Mouse (Mus musculus): ENCODE results near the gene Syngr4. TPM values are rescaled to one million over a fixed set of nuclear protein-coding genes. Genes with fewer than 3 reads are reported as not detected.
"Not testable (repeated sequence)": the region's sequence is repeated elsewhere in the genome, so short reads cannot be mapped to it uniquely, and the experiment has no call there.

Syngr4 gene
- polyA plus RNA-seq, 1 experiment: 0.23 TPM

DNA sequence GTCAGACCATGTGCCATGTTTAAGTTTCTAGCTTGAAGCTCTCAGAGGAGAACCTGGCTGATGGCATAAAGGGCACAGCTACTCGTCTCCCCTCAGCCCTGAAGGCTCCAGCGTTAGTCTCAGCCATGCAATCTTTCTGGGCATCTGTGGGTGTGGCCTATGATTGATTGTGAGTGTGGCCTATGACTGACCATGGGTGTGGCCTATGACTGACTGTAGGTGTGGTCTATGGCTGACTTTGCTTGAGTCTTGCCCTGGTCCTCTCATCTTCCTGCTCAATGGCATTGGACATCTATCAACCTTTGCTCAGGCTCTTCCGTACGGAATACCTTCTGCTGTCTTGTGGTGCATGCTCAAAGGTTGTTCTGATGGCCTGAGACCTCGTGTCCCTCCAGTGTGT is 5.0 kb upstream of the Syngr4 start:
- no peak overlapping the region for H3K4me2 ChIP-seq (ENCODE audit: low read depth)
- no peak overlapping the region for H3K4me3 ChIP-seq
- no peaks in the 10 kb centered on the region for H3K27me3 ChIP-seq (ENCODE audit: control insufficient read depth, insufficient read depth, insufficient read length)
- no peaks in the 10 kb centered on the region for H3K79me2 ChIP-seq (ENCODE audit: control insufficient read depth, insufficient read depth)
- no peak for TF ChIP-seq USF1 (IDR thresholded peaks at IDR 0.05; ENCODE audit: low read depth)
- TF ChIP-seq TCF3 (IDR thresholded peaks at IDR 0.05; ENCODE audit: insufficient read length, low read depth): no peak
- TF ChIP-seq MYOG (IDR thresholded peaks at IDR 0.05; ENCODE audit: control insufficient read depth in 1 of 3, insufficient read depth in 1 of 3, insufficient read length in 2 of 3, low read depth in 2 of 3): no peak
- TF ChIP-seq MYOD1 (IDR thresholded peaks at IDR 0.05; ENCODE audit: control insufficient read depth in 1 of 3, insufficient read length in 2 of 3, low read depth in 2 of 3): no peak
- no peak for TF ChIP-seq TCF12 (IDR thresholded peaks at IDR 0.05; ENCODE audit: insufficient read depth, poor library complexity, severe bottlenecking)
- no peak for TF ChIP-seq MAX (IDR thresholded peaks at IDR 0.05; ENCODE audit: low read depth)
- no peak for TF ChIP-seq POLR2AphosphoS2 (IDR thresholded peaks at IDR 0.05; ENCODE audit: insufficient read length, low read depth)
- TF ChIP-seq POLR2A (IDR thresholded peaks at IDR 0.05; ENCODE audit: insufficient read length, low read depth): no peak
- no peak for TF ChIP-seq SRF (IDR thresholded peaks at IDR 0.05; ENCODE audit: control insufficient read depth, insufficient read length, low read depth)
- H3K36me3 ChIP-seq (ENCODE audit: control insufficient read depth, insufficient read depth): no peaks in the 10 kb centered on the region
- H3ac ChIP-seq (ENCODE audit: control insufficient read depth, insufficient read length): no peak overlapping the region

DNA sequence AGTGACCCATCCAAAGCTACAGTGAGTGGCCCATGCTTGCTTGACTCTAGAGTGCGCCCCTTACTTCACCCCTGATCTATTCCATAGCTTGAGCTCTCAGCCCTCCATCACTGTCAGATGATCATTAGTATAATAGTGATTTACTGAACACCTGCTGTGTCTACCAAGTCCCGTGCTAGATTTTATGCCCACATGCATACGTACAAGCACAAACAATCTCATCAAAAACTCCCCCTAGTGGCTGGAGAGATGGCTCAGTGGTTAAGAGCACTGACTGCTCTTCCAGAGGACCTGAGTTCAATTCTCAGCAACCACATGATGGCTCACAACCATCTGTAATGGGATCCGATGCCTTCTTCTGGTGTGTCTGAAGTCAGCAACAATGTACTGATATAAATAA is 1.6 kb upstream of the Syngr4 start:
- not testable (repeated sequence) for H3ac ChIP-seq (ENCODE audit: control insufficient read depth, insufficient read length); H3K36me3 ChIP-seq (ENCODE audit: control insufficient read depth, insufficient read depth); H3K79me2 ChIP-seq (ENCODE audit: control insufficient read depth, insufficient read depth); H3K27me3 ChIP-seq (ENCODE audit: control insufficient read depth, insufficient read depth, insufficient read length)
- Histone ChIP-seq H3K4me2 (ENCODE audit: low read depth) (peak overlapping the region; percentile 95), H3K4me3 (peak overlapping the region; percentile 66)

- no peak for TF ChIP-seq POLR2AphosphoS2 (IDR thresholded peaks at IDR 0.05; ENCODE audit: insufficient read length, low read depth)
- TF ChIP-seq MYOD1 (IDR thresholded peaks at IDR 0.05; ENCODE audit: control insufficient read depth in 1 of 3, insufficient read length in 2 of 3, low read depth in 2 of 3): no peak
- peak; percentile 37 for TF ChIP-seq POLR2A (IDR thresholded peaks at IDR 0.05; ENCODE audit: insufficient read length, low read depth)
- peak in 1 of 3 experiments; percentile 19 for TF ChIP-seq MYOG (IDR thresholded peaks at IDR 0.05; ENCODE audit: control insufficient read depth in 1 of 3, insufficient read depth in 1 of 3, insufficient read length in 2 of 3, low read depth in 2 of 3)
- no peak for TF ChIP-seq CEBPB (IDR thresholded peaks at IDR 0.05; ENCODE audit: insufficient read depth, poor library complexity, severe bottlenecking)
- no peak for TF ChIP-seq E2F4 (IDR thresholded peaks at IDR 0.05; ENCODE audit: insufficient read depth)
- TF ChIP-seq TCF12 (IDR thresholded peaks at IDR 0.05; ENCODE audit: insufficient read depth, poor library complexity, severe bottlenecking): no peak
- no peak for TF ChIP-seq REST (IDR thresholded peaks at IDR 0.05; ENCODE audit: insufficient read depth, insufficient read length)
- peak overlapping the region; percentile 8 for H3ac ChIP-seq (ENCODE audit: control insufficient read depth, insufficient read length)
- H3K4me2 ChIP-seq (ENCODE audit: low read depth): peak overlapping the region; percentile 95
- H3K27me3 ChIP-seq (ENCODE audit: control insufficient read depth, insufficient read depth, insufficient read length): no peaks in the 10 kb centered on the region
- H3K4me3 ChIP-seq: peak overlapping the region; percentile 66
- H3K36me3 ChIP-seq (ENCODE audit: control insufficient read depth, insufficient read depth): no peaks in the 10 kb centered on the region
- H3K79me2 ChIP-seq (ENCODE audit: control insufficient read depth, insufficient read depth): no peaks in the 10 kb centered on the region
Measured at GRCm38 (mm10) chr7:45897258-45897757, 794 bp upstream of the Syngr4 start.

DNA sequence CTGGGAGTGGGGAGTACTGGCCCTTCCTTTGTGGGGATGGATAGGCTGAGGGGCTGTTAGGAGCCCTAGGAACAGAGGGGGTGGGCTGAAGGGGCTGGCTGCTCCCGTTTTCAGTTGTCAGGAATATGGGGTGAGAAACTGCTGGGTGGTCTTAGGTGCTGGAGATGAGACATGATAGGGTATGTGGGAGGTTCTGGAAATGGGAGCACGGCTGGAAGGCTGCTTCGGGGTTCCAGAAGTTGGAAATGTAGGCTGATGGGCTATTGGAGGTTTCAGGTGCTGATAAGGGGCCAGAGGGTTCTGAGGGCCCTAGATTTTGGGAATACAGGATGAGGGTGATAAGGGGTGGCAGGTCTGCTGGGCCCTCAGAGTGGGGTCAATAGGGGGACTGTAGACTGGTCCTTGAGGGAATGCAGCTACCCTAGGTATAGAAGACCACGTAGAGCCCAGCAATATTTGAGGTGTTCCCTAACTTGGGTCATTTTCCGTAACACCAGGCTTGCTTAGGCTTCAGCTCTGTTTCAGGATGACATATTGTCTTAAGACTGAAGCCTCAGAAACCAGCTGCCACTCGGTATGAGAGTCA is 490 bp downstream of the Syngr4 start:
- no peak for TF ChIP-seq SRF (IDR thresholded peaks at IDR 0.05; ENCODE audit: control insufficient read depth, insufficient read length, low read depth)
- TF ChIP-seq CEBPB (IDR thresholded peaks at IDR 0.05; ENCODE audit: insufficient read depth, poor library complexity, severe bottlenecking): no peak
- no peak for TF ChIP-seq REST (IDR thresholded peaks at IDR 0.05; ENCODE audit: insufficient read depth, insufficient read length)
- no peak for TF ChIP-seq MYOG (IDR thresholded peaks at IDR 0.05; ENCODE audit: control insufficient read depth in 1 of 3, insufficient read depth in 1 of 3, insufficient read length in 2 of 3, low read depth in 2 of 3)
- TF ChIP-seq E2F4 (IDR thresholded peaks at IDR 0.05; ENCODE audit: insufficient read depth): no peak
- no peak for TF ChIP-seq MYOD1 (IDR thresholded peaks at IDR 0.05; ENCODE audit: control insufficient read depth in 1 of 3, insufficient read length in 2 of 3, low read depth in 2 of 3)
- no peak for TF ChIP-seq POLR2AphosphoS2 (IDR thresholded peaks at IDR 0.05; ENCODE audit: insufficient read length, low read depth)
- H3K4me3 ChIP-seq: peak overlapping the region; percentile 66
- H3ac ChIP-seq (ENCODE audit: control insufficient read depth, insufficient read length): no peak overlapping the region
- H3K36me3 ChIP-seq (ENCODE audit: control insufficient read depth, insufficient read depth): no peaks in the 10 kb centered on the region
- H3K27me3 ChIP-seq (ENCODE audit: control insufficient read depth, insufficient read depth, insufficient read length): no peaks in the 10 kb centered on the region
- no peaks in the 10 kb centered on the region for H3K79me2 ChIP-seq (ENCODE audit: control insufficient read depth, insufficient read depth)
- H3K4me2 ChIP-seq (ENCODE audit: low read depth): peak overlapping the region; percentile 58

GRCm38 (mm10) chr7:45892651-45893050 is 3.9 kb downstream of the Syngr4 start:
- Histone ChIP-seq H3K79me2 (ENCODE audit: control insufficient read depth, insufficient read depth) (no peaks in the 10 kb centered on the region), H3ac (ENCODE audit: control insufficient read depth, insufficient read length) (no peak overlapping the region), H3K36me3 (ENCODE audit: control insufficient read depth, insufficient read depth) (no peaks in the 10 kb centered on the region), H3K4me3 (no peak overlapping the region), H3K27me3 (ENCODE audit: control insufficient read depth, insufficient read depth, insufficient read length) (no peaks in the 10 kb centered on the region), H3K4me2 (ENCODE audit: low read depth) (no peak overlapping the region)
- TF ChIP-seq USF1 (IDR thresholded peaks at IDR 0.05; ENCODE audit: low read depth): no peak
- no peak for TF ChIP-seq E2F4 (IDR thresholded peaks at IDR 0.05; ENCODE audit: insufficient read depth)
- TF ChIP-seq SRF (IDR thresholded peaks at IDR 0.05; ENCODE audit: control insufficient read depth, insufficient read length, low read depth): no peak
- TF ChIP-seq CEBPB (IDR thresholded peaks at IDR 0.05; ENCODE audit: insufficient read depth, poor library complexity, severe bottlenecking): no peak
